Mouse (Mus musculus) cerebellum, adult 2 months (tissue): Measurements from ENCODE around the gene Nkap.

Source experiments
- CTCF ChIP-seq: fragments of 200-500 bp; IDR thresholded peaks from 2 replicates; pipeline ENCODE4 v1.5.1; 2011; ENCODE audit warnings: low read depth, mild to moderate bottlenecking, control low read depth, low read length, moderate library complexity, borderline replicate concordance; ENCODE audit not compliant: insufficient read depth
- POLR2A ChIP-seq: fragments of 200-500 bp; IDR thresholded peaks from 2 replicates; pipeline ENCODE4 v1.6.1; 2011; ENCODE audit warnings: low read length, control low read depth, borderline replicate concordance; ENCODE audit not compliant: insufficient read depth

DNA sequence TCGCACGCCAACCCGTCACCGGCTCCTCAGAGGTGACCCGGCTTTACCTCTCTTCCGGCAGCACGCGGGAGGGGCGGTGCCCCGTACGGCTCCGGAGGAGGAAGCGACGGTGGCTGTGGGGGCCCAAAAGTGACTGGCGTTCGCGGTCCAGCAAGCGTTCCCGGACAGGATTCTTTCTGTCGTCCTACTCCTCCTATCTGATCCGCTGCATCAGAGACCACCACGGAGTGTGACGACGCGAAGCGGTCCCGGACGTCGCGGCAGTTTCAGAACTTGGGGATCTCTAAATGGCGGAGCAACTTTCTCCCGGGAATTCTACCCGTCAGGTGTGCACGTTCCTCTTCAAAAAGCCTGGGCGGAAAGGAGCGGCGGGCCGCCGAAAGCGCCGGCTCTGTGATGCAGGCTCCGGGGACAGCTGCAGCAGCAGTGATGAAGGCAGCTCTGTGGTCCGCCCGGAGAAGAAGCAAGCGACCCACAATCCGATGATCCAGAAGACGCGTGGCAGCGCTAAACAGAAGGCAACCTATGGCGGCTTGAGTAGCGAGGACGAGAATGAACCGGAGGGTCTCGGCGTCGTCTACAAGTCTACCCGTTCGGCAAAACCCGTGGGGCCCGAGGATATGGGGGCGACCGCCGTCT, 64.6 kb downstream of the Nkap start, which contains the start of the genes Ndufa1 and Rnf113a1:
- TF ChIP-seq POLR2A (peak; percentile 47; the same call in 1 of the 2 replicates), CTCF (no peak)
